Mouse (Mus musculus): ENCODE results near the gene Eef2.

GRCm38 (mm10) chr10:81200141-81200540 is 23.7 kb downstream of the Eef2 start:
- no peak for TF ChIP-seq CTCF (IDR thresholded peaks at IDR 0.05; ENCODE audit: low read depth)
- TF ChIP-seq EP300 (IDR thresholded peaks at IDR 0.05; ENCODE audit: low read depth), result no peak
